Mouse (Mus musculus) kidney, adult 2 months (tissue): ENCODE data around the gene Kctd15. TPM values are rescaled to one million over a fixed set of nuclear protein-coding genes. Genes with fewer than 3 reads are reported as not detected.
A peak's percentile ranks its signal among the peaks of the same experiment; 100 is the strongest.

Experiments
- DNase-seq: peaks from one replicate; pipeline ENCODE4 v3.0.0; 2021
- H3K27ac ChIP-seq: fragments of 200-500 bp; 2 replicates; pipeline ENCODE4 v1.5.1; 2012; ENCODE audit warnings: low read depth, low read length, control low read depth, inconsistent platforms; ENCODE audit not compliant: insufficient read depth
- H3K27me3 ChIP-seq: fragments of 200-500 bp; replicated peaks from 2 replicates; pipeline ENCODE4 v1.6.1; 2012; ENCODE audit warnings: mild to moderate bottlenecking, moderate library complexity, low read length, inconsistent platforms; ENCODE audit not compliant: control insufficient read depth, insufficient read depth
- H3K36me3 ChIP-seq: fragments of 200-500 bp; 2 replicates; pipeline ENCODE4 v1.6.1; 2012; ENCODE audit warnings: mild to moderate bottlenecking, moderate library complexity, low read length, inconsistent platforms; ENCODE audit not compliant: control insufficient read depth, insufficient read depth
- H3K4me1 ChIP-seq: fragments of 200-500 bp; 2 replicates; pipeline ENCODE4 v1.6.1; 2011; ENCODE audit warnings: low read length; ENCODE audit not compliant: control insufficient read depth, insufficient read depth
- H3K4me3 ChIP-seq: fragments of 200-500 bp; 2 replicates; pipeline ENCODE4 v1.5.1; 2011; ENCODE audit warnings: mild to moderate bottlenecking, low read depth, low read length, control low read depth; ENCODE audit not compliant: insufficient read depth
- CTCF ChIP-seq: fragments of 200-500 bp; conservative IDR thresholded peaks from 2 replicates; pipeline ENCODE4 v1.5.1; 2011; ENCODE audit warnings: low read depth, mild to moderate bottlenecking, control low read depth, low read length, moderate library complexity, mixed read lengths; ENCODE audit not compliant: insufficient read depth, insufficient read length
- POLR2A ChIP-seq: fragments of 200-500 bp; IDR thresholded peaks from one replicate; pipeline ENCODE4 v1.6.1; 2011; ENCODE audit warnings: low read depth, low read length, control low read depth
- WGBS: fragments of 180-500 bp; shearing (Covaris S2); methylation state at CpG from one replicate; pipeline ENCODE4 v1.1.7; 2018; 5-methylcytosine and 5-hydroxymethylcytosine counted together
- polyA plus RNA-seq: library from polyadenylated mRNA; depleted of rRNA; stranded (reverse); fragments of >200 nt; gene quantifications from 2 replicates; pipeline ENCODE4 v1.2.3, GENCODE M21; 2012

Kctd15 gene
- polyA plus RNA-seq, 1 experiment: 18.3 TPM

GRCm38 (mm10) chr7:34653731-34654440 is 2.6 kb downstream of the Kctd15 start:
- no peak for TF ChIP-seq POLR2A
- no peak for TF ChIP-seq CTCF
- peak; percentile 35 for DNase-seq
- WGBS: 1% methylated on average over 62 of the region's 64 CpGs

GRCm38 (mm10) chr7:34652751-34653502 is 3.6 kb downstream of the Kctd15 start:
- H3K4me3 ChIP-seq: peak overlapping the region; percentile 93
- peak; percentile 38 for DNase-seq
- no peak overlapping the region for H3K27ac ChIP-seq
- TF ChIP-seq POLR2A (no peak), CTCF (no peak)
- H3K4me1 ChIP-seq: no peaks in the 10 kb centered on the region
- 17% methylated on average over 48 of the region's 48 CpGs for WGBS
- H3K36me3 ChIP-seq: no peaks in the 10 kb centered on the region
- no peaks in the 10 kb centered on the region for H3K27me3 ChIP-seq

More at GRCm38 (mm10) chr7:34653731-34654440, 2.6 kb downstream of the Kctd15 start:
- no peaks in the 10 kb centered on the region for H3K27me3 ChIP-seq
- H3K27ac ChIP-seq: no peak overlapping the region
- H3K4me3 ChIP-seq: peak overlapping the region; percentile 93
- no peaks in the 10 kb centered on the region for H3K4me1 ChIP-seq
- H3K36me3 ChIP-seq: no peaks in the 10 kb centered on the region

DNA sequence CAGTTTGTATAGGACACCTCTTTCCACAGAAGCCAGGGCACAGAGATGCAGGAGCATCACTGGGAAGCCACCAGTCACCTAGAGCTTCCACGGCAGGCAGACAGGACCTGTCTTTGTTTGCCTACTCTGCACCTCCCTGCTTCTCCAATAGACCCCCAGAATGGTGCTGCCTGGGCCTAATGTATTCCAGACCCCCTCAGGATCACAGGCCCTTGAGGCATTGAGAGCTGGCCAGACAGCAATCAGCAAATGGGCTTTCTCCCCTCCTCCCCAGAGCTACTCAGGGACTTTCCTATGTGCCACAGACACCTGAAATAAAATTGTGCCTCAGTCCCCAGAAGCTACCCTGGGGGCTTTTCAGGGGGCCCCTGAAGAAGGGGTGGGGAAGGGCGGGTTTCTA is 5.2 kb downstream of the Kctd15 start:
- Histone ChIP-seq H3K4me1 (peaks cover 9% of the 10 kb centered on the region), H3K36me3 (no peaks in the 10 kb centered on the region), H3K27me3 (no peaks in the 10 kb centered on the region), H3K4me3 (no peak overlapping the region), H3K27ac (no peak overlapping the region)
- TF ChIP-seq POLR2A: no peak
- no peak for TF ChIP-seq CTCF
- 96% methylated on average over 2 of the region's 2 CpGs for WGBS
- DNase-seq: no peak

DNA sequence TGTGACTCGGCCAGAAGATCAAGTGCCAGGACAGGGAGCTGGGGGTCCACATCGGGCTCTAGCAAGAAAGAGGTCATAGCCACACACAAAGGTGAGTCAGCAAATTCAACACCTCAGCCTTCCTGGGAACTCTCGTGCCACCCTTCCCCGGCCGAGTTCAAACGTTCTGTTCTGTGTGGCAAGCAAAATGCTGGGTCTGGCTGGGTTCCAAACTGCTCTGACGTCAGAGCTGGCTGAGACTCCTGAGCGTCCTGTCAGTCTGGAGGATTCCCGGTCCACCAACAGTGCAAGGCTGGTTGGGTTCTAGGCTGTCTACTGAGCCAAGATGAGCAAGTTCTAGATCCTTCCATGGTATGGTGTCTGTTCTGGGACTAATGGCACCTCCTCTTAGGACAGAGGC is 9.5 kb downstream of the Kctd15 start:
- peak; percentile 96 for DNase-seq
- peaks cover 9% of the 10 kb centered on the region for H3K4me1 ChIP-seq
- H3K4me3 ChIP-seq: no peak overlapping the region
- 18% methylated on average over 9 of the region's 9 CpGs for WGBS
- TF ChIP-seq POLR2A: no peak
- no peak for TF ChIP-seq CTCF
- no peak overlapping the region for H3K27ac ChIP-seq
- H3K27me3 ChIP-seq: no peaks in the 10 kb centered on the region
- no peaks in the 10 kb centered on the region for H3K36me3 ChIP-seq

GRCm38 (mm10) chr7:34646144-34646795 is 10.3 kb downstream of the Kctd15 start:
- Histone ChIP-seq H3K4me1 (peaks cover 9% of the 10 kb centered on the region), H3K27ac (no peak overlapping the region), H3K4me3 (no peak overlapping the region), H3K27me3 (no peaks in the 10 kb centered on the region), H3K36me3 (no peaks in the 10 kb centered on the region)
- DNase-seq: no peak
- WGBS: 85% methylated on average over 12 of the region's 12 CpGs
- TF ChIP-seq CTCF (no peak), POLR2A (no peak)

- peaks cover 9% of the 10 kb centered on the region for H3K4me1 ChIP-seq
- H3K27ac ChIP-seq: no peak overlapping the region
- TF ChIP-seq POLR2A: no peak
- no peak for TF ChIP-seq CTCF
- 89% methylated on average over 2 of the region's 2 CpGs for WGBS
- no peak for DNase-seq
- no peaks in the 10 kb centered on the region for H3K27me3 ChIP-seq
- no peak overlapping the region for H3K4me3 ChIP-seq
- no peaks in the 10 kb centered on the region for H3K36me3 ChIP-seq
Measured at GRCm38 (mm10) chr7:34645623-34646022, 10.9 kb downstream of the Kctd15 start.

DNA sequence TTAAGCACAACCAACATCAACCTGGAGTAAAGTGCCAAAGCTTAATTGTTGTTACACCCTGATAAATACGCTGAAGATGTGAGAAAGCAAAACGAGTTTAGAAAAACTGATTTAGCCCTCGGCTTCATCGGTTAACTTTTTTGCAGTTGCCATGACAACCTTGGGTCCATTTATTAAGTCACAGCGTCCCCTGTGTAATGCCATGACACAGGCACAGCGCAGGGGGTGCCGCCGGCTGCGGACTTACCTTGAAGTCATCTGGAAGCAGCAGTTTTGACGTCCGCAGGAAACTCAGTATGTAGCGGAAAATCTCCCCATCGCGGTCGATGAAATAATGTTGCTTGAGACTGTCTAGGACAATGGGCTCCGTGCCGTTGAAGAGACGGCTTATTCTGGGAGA is 11.9 kb downstream of the Kctd15 start:
- no peak for DNase-seq
- WGBS: 91% methylated on average over 18 of the region's 18 CpGs
- no peaks in the 10 kb centered on the region for H3K36me3 ChIP-seq
- TF ChIP-seq POLR2A: no peak
- TF ChIP-seq CTCF: no peak
- no peak overlapping the region for H3K4me3 ChIP-seq
- H3K4me1 ChIP-seq: peaks cover 9% of the 10 kb centered on the region
- H3K27ac ChIP-seq: no peak overlapping the region
- H3K27me3 ChIP-seq: no peaks in the 10 kb centered on the region
